Mouse (Mus musculus): ENCODE measurements at regions not wholly inside any gene's neighbourhood (a gene's known extent, or its start where the extent isn't known, plus 50 kb on each side); places are given as distances from the start of the nearest gene placed in this dataset.
A peak's percentile ranks its signal among the peaks of the same experiment; 100 is the strongest.

- no peak for DNase-seq
Measured at GRCm38 (mm10) chr1:107914671-107915590, 325.1 kb downstream of the Serpinb8 start.

DNA sequence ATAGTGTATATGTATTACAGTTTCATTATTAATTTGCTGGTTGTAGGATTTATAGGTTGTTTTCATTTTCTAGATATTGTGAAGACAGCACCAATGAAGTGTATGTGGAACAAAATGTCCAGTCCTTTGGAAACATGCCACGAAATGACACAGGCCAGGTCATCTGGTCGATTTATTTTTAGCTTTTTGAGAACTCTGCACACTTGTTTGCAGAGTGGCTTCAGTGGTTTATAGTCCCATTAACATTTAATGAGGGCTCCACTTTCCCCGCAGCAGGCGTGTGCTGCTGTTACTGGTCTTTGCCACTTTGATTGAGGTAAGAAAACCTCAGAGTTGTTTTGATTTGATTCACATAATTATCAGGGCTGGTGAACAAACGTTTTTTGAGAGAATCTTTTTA is 327.2 kb downstream of the Serpinb8 start:
- DNase-seq, result no peak

DNA sequence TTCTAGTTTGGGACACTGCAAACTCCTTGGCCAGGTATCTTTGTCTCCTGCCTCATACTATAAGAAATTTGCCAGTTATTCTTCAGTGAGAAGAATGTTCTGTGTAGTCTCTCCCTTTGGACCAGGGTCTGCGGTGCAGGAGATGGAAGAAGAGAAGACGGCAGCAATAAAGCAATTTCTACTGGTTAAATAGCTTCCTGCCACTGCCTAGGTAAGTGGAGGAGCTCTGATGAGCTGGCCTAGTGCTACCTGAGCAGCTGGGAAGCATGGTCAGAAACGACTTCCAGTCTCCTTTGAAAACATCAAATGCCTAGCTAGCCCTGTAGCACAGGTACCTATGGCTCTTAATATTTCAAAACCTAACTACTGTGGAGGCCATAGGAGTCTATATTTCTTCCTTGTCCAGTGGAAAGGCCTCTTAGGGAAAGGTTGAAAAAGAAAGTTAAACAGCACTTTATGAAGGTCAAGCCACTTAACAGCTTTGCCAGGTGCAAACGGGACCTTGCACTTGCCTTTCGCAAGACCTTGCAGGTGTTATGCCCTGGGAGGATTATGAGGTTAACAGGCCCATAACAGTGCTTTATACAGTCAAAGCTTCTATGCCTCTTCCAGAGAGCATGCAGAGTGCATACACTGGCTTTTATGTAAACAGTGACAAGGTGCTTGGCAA is 351.9 kb downstream of the Serpinb8 start:
- DNase-seq, result peak; percentile 1

- no peak for DNase-seq
Measured at GRCm38 (mm10) chr1:107946204-107946939, 356.6 kb downstream of the Serpinb8 start.

- no peak for DNase-seq
Measured at GRCm38 (mm10) chr1:107950396-107950795, 360.6 kb downstream of the Serpinb8 start.

GRCm38 (mm10) chr1:107961009-107961408 is 371.2 kb downstream of the Serpinb8 start:
- no peak for DNase-seq

DNA sequence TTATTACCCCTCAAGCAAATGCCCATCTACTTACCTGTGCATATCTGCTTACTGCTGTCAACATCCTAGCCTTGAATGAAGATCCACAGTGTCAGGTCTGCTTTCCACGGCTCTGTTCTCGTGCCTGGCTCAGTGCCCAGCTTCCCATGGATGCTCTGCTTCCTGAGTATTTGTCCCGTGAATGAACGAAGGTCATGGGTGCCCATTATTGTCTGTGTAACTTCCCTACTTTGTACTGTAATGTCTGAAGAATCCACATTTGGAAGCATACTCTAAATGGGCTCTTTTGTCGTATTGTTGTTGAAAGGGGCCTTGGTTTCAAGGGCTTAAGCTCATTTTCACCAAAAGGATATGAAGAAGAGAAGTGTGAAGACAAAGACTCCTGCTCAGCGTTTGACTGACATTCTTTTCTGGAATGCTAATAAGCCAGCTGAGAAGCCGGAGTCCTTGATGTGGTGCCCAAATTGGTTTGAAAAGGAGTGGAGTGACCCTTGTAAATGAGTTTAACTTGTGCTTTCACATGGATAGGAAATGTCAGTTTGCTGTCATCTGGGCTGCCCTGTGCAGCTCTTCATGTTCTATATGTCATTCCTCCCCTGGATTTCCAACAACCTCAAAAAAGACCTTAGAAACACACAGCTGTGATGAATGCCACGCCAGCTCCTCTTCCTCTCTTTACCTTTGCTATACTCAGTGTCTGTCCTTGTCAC is 386.0 kb downstream of the Serpinb8 start:
- DNase-seq, result peak; percentile 8

GRCm38 (mm10) chr1:107977686-107978085 is 387.9 kb downstream of the Serpinb8 start:
- no peak for DNase-seq

- DNase-seq, result peak; percentile 28
Measured at GRCm38 (mm10) chr1:107978411-107978810, 388.6 kb downstream of the Serpinb8 start.

DNA sequence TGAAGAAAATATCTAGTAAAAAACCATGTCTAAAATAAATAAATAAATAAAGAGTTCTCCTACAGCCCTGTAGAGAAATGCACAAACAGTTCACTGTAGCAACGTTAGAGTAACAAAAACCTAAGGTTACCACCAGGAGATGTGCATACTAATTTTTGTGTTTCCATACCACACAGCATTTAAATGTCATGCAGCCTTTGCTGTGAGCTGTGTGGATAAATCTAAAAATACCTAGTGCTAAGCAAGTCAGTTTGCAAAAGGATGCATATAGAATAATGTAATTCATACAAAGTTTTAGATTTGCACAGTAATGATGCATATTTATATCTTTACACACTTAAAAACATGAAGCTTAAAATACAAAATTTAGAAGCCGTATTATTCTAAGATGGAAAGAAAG is 395.8 kb downstream of the Serpinb8 start:
- DNase-seq, result no peak

- peak; percentile 37 for DNase-seq
Measured at GRCm38 (mm10) chr1:107988076-107988475, 398.3 kb downstream of the Serpinb8 start.

- DNase-seq, result no peak
Measured at GRCm38 (mm10) chr1:107993013-107993412, 403.2 kb downstream of the Serpinb8 start.

DNA sequence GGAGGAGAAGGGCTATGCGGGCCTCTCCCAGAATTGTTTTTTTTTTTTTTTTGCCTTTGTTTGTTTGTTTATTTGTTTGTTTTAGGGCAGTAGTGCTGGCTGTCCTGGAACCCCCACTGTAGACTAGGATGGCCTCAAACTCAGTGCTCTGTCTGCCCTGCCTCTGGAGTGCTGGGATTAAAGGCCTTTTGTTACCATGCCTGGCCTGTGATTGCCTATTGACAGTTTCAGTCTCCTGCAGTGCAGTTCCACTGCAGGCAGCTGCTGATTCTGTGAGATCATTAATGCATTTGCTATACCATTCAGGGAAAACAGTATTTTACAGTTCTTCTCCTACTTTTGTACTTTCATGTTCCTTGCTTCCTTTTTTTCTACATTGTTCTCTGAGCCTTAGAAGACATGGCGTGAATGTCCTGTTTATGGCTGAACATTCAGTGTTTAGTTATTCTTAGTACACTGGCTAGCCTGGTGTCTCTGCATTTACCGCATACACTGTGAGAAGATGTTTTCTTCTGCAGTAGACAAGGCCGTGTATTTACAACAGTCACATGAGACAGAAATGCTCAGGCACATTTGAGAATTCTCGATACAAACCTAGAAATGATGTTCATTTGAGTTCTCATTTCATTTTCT is 434.0 kb downstream of the Serpinb8 start:
- peak; percentile 23 for DNase-seq

- no peak for DNase-seq
Measured at GRCm38 (mm10) chr1:108024705-108025104, 434.9 kb downstream of the Serpinb8 start.

DNA sequence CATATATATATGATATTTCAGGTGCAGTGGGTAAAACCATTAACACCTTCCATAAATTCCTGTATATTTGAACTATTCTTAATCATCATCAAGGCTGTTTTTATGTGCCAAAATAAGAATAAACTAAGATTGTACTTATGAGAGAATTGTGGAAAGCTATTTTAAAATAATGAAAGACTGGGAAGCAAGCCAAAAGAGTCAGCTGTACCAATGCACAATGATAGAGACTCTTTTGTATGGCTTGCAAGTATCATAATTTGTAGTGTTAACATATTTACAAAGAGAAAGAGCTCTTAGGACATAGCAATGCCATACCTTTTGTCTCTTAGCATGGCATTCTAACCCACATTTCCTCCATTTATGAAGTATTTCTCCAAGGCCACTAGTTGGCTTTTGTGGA is 436.7 kb downstream of the Serpinb8 start:
- DNase-seq, result no peak

- peak; percentile 5 for DNase-seq
Measured at GRCm38 (mm10) chr1:108046194-108046593, 456.4 kb downstream of the Serpinb8 start.

DNA sequence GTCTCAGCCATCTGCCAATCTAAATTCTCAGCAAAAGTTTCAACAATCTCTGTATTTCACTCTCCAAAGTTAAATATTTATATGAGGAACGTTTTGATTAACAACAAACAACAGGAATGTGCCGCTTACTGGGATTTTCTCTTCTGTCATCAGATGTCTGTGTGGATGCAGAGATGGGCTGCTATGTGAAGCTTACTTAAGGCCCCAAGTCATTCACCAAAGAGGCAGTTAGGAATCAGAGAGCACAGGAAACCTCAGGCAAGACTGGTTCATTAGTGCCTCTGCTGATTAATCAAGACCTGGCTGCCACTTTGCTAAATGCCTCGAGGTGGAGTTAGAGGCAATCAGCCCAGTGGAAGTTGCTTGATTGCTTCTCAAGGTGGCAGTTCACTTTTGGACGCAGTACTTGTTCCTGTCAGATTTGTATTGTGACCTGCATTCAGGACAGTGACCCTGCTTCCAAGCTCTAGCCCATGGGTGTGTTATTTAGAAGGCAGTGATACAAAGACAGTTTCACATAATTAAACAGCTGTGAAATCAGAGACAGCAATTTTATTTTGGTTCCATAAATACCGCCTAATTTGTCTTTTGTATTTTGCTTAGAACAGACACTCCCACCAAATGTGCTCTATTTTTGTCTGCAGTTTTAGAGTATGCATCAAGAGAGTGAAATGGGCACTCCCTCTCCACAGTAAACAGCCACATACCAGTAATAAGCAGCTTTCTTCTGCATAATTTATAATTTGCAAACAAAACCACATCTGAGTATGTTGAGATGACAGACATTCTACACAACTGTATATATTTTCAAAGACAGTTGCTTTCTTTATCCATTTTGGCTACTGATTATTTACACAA is 457.3 kb downstream of the Serpinb8 start:
- DNase-seq, result no peak

DNA sequence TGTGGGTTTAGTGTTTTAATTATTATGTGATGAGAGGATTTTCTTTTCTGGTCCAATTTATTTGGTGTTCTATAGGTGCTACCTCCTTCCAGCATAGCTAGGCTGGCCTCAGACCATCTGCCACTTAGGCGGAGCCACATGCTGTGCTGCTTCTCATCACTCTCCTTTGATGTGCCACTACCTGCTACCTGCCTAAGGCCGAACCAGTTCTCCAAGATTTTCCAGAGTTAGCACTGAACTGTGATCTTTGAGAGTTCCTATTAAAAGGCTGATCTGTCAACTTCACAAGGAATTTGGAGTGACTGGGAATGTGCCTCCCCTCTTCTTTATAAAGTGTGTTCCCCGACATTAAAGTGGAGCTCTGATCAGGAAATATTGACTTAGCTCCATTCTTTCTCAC is 504.8 kb downstream of the Serpinb8 start:
- no peak for DNase-seq

- no peak for DNase-seq
Measured at GRCm38 (mm10) chr1:108102607-108103006, 512.8 kb downstream of the Serpinb8 start.

GRCm38 (mm10) chr1:108110984-108111383 is 521.2 kb downstream of the Serpinb8 start:
- DNase-seq, result no peak

- no peak for DNase-seq
Measured at GRCm38 (mm10) chr1:108127393-108127792, 537.6 kb downstream of the Serpinb8 start.
